Mouse (Mus musculus): ENCODE results near the gene Stac3.

GRCm38 (mm10) chr10:127546505-127546904, 45.0 kb downstream of the Stac3 start:
- TF ChIP-seq CTCF (IDR thresholded peaks at IDR 0.05; ENCODE audit: low read depth, low read length) (no peak), POLR2A (IDR thresholded peaks at IDR 0.05; ENCODE audit: extremely low read depth, insufficient read depth, low read length) (no peak)

Data from liver, adult 2 months (tissue).